Mouse (Mus musculus): ENCODE data around the gene Hfe.

The Hfe gene

DNA sequence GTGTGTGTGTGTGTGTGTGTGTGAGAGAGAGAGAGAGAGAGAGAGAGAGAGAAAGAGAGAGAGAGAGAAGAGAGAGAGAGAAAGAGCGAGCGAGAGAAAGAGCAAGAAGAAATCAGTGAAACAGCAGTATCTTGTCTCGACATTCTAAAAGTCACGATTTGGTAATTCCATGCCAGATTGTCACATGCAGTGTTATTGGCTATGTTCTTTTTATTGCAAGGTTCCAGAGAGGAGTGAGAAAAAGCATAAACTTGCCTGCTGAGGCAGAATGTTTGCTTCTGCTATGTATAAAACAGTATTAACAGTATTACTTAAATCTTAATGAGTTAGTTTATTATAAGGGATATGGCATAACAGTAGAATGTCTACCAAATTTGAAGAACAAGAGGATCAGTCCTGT is 24.7 kb downstream of the Hfe start:
- DNase-seq (ENCODE audit: extremely low read depth, low read depth) = no peak

DNA sequence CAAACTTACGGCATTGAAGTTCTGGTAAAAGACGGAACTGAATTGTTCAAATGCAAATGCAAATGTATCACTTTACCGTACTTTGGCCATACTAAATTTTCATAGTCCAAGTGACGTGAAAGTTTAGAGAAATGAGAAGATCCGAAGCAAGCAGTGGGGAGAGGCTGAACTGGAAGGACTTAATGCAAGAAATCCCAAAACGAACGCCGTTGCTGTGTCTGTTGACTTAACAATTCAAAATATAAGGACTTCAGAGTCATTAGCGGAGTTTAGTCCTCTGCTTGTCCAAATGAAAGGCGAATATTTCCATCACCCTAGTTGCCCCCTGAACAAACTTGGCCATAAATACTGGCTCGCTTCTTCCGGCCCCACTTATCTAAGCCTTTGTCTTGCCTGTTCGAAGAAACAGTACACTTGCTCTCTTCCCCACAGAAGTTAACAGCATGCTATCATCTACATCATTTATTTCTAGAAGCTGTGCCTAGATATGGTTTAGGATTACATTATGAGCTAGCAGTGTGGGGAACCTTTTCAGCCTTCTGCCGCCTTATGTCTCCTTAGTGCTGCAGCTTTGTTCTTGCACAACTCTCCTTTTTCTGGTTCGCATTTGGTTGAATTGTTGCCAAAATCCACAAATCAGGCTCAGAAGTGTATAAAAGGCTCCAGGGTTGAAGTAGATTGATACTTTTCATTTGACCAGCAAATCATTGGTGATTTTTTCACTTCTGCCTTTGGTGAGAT is 25.4 kb downstream of the Hfe start:
- DNase-seq (ENCODE audit: extremely low read depth, low read depth) = no peak

DNA sequence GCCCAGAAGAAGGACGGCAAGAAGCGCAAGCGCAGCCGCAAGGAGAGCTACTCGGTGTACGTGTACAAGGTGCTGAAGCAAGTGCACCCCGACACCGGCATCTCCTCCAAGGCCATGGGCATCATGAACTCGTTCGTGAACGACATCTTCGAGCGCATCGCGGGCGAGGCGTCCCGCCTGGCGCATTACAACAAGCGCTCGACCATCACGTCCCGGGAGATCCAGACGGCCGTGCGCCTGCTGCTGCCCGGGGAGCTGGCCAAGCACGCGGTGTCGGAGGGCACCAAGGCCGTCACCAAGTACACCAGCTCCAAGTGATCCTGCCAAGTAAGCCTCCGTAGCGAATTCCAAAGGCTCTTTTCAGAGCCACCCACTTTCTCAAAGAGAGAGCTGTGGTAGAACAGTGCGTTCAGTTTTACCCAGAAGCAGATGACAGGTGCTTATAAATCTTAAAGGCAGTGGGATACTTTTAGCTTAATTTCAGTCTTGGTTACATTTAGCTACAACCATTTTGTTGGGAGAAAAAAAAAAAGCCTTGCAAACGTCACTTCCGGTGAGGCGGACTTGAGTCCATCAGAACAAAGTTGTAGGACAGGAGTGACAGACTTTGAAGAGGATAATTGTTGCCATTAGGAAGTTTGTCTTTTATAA is 26.2 kb downstream of the Hfe start:
- peak; percentile 96 for DNase-seq (ENCODE audit: extremely low read depth, low read depth)

- peak; percentile 100 for DNase-seq (ENCODE audit: extremely low read depth, low read depth)
Observed at GRCm38 (mm10) chr13:23683755-23684281, 26.8 kb downstream of the Hfe start, which contains the start of the genes Hist1h2ac and Hist1h2bc. Gene Hist1h2ac (minus strand): TSS chr13:23683948. Gene Hist1h2bc (plus strand): TSS chr13:23684199.

- peak; percentile 62 for DNase-seq (ENCODE audit: extremely low read depth, low read depth)
Observed at GRCm38 (mm10) chr13:23682947-23683754, 27.5 kb downstream of the Hfe start.

DNA sequence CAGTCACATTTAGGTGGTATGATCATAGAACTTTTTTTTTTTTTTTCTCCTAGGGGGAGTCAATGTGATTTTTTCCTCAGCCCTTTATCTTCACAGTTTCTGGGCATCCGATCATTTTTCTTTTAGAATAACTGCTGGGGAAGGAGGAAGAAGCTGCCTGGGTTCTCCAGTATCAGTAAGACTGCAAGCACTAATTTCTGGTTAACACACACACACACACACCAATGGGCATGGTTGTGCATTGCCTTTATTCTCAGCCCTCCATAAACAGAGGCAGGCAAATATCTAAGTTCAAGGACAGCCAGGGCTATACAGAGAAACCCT is 28.1 kb downstream of the Hfe start:
- DNase-seq (ENCODE audit: extremely low read depth, low read depth) = no peak

DNA sequence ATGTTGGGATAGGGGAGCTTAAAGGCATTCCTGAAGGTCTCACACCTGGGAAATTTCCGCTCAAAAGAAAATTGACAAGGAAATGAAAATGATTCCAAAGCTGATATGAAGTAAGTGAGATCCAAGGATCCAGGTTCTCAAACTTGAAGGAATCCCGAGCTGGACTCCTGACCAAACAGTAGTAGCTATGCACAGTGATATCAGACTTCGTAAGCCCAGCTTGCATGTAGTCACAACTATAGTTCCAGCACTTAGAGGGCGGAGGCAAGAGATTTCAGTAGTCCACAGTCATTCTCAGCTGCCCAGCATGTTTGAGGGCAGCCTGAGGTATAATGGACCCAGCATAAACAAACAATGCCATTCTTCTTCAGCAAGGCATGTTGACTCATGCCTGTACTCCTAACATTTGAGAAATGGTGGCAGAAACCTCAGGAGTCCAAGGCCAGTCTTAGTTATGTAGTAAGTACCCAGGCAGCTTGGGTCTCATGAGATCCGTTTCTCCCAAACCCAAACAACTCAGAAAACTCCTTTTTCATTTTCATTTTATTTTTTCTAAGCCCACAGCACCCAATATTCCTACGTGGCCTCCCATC is 28.6 kb downstream of the Hfe start:
- no peak for DNase-seq (ENCODE audit: extremely low read depth, low read depth)

GRCm38 (mm10) chr13:23662536-23662935 is 48.1 kb downstream of the Hfe start:
- DNase-seq (ENCODE audit: extremely low read depth, low read depth) = no peak

GRCm38 (mm10) chr13:23659636-23660366 is 50.9 kb downstream of the Hfe start:
- DNase-seq (ENCODE audit: extremely low read depth, low read depth) = no peak
